Mouse (Mus musculus): Measurements from ENCODE around the gene Prss35. TPM values are rescaled to one million over a fixed set of nuclear protein-coding genes. Genes with fewer than 3 reads are reported as not detected.

The Prss35 gene
- polyA plus RNA-seq (2017; shearing (Covaris generic)): 0.21 TPM

DNA sequence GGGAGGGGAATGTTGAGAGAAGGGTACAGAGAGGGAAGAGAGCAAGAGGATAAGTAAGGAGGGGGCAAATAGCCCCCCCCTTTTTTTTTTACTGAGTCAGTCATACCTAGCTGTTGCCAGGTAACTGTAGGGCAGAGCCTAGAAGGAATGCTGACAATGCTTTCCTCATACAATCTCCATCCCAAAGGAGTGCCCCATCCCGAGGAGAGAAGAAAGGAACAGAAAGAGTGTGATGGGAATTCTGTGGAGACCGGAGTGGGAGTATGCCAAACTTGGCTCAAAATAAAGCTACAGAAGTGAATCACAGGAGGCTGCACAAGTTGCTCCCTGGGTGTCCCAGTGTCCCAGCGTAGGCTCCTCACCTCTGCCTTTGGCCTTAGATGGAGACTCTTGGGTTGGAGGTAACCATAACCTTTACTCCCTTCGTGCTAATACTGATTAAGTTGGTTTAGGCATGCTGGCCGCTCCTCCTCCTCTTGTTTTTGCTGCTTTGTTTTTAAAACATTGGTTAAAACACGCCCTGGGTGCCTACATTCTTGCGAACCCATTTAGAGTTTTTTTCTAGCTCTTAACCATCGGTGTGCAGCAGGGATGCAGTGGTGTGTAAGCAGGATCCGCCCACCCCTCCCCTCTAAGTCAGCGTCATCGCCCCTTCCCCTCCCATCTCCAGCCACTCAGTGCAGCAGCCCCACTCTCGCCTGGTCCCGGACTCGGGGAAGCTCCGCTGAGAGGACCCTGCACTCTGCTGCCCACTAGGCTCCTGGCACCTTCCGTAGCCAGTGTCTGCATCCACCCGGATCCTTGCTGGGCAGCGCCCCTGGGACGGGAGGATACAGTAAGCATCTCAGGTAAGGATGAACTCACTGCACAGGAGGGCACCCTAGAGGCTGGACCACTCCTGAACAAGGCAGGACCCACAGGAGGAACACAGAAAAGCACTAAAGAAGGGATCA lies at the start of gene Prss35:
TSS of gene Prss35 (plus strand) at position 691 of the 953 bp plus-strand sequence.

DNA sequence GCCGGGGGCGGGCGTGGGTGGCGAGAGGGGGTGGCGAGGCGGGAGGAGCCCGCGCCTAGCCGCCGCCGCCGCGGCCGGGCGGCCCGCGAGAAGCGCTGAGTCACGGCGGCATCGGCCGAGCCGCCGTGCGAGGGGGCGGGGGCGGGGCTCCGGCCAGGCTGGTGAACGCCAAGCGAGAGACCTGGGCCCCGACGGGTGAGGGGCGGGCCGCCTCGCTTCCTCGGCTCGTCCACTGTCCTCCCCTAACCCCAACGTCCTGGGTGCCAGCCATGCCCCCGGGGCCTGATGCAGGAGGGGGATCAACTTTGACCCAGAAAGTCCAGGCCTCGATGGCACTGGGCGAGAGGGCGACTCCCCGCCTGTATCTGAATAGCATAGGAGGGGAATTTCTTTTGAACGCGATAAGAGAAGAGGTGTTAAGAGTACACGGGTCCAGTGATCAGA lies 47.6 kb upstream of the Prss35 start, which contains the start of gene Me1:
TSS of gene Me1 (minus strand) at position 136 of the 444 bp plus-strand sequence.

Other genes starting within 250 kb of the Prss35 start
- 18.4 TPM for gene Pgm3, start 171.8 kb upstream of the Prss35 start, polyA plus RNA-seq (2017; shearing (Covaris generic))
- gene Rwdd2a, start 171.7 kb upstream of the Prss35 start, polyA plus RNA-seq (2017; shearing (Covaris generic)): 5.0 TPM
- gene Me1, start 47.7 kb upstream of the Prss35 start, polyA plus RNA-seq (2017; shearing (Covaris generic)): not detected
- not detected for gene Snap91, start 137.0 kb downstream of the Prss35 start, polyA plus RNA-seq (2017; shearing (Covaris generic))